Mouse (Mus musculus) midbrain, embryonic 14.5 days (tissue): ENCODE data around the gene Cdc42ep1. TPM values are rescaled to one million over a fixed set of nuclear protein-coding genes. Genes with fewer than 3 reads are reported as not detected.

Source experiments
- ATAC-seq: fragments of 200-750 bp; cut with Nextera tagmentation; 2 replicates; pipeline ENCODE4 v1.8.0; 2017; ENCODE audit warnings: moderate number of reproducible peaks, moderate library complexity; ENCODE audit not compliant: low FRiP score, low TSS enrichment
- DNase-seq: peaks from one replicate; pipeline ENCODE4 v3.0.0-alpha.2; 2015
- H3K27ac ChIP-seq: fragments of 300-500 bp; sonication (generic); replicated peaks from 2 replicates; pipeline ENCODE4 v1.5.1; 2014; ENCODE audit warnings: mild to moderate bottlenecking, low read depth, low read length, moderate library complexity
- H3K27me3 ChIP-seq: fragments of 300-500 bp; sonication (generic); 2 replicates; pipeline ENCODE4 v1.6.1; 2014; ENCODE audit warnings: low read length, control low read depth, mixed read lengths; ENCODE audit not compliant: control insufficient read depth, insufficient read depth
- H3K36me3 ChIP-seq: fragments of 300-500 bp; sonication (generic); 2 replicates; pipeline ENCODE4 v1.6.1; 2014; ENCODE audit warnings: low read length, control low read depth; ENCODE audit not compliant: control insufficient read depth, insufficient read depth
- H3K4me1 ChIP-seq: fragments of 300-500 bp; sonication (generic); 2 replicates; pipeline ENCODE4 v1.6.1; 2014; ENCODE audit warnings: mild to moderate bottlenecking, antibody characterized with exemption, low read length, control low read depth; ENCODE audit not compliant: control insufficient read depth, insufficient read depth
- H3K4me2 ChIP-seq: fragments of 300-500 bp; sonication (generic); 2 replicates; pipeline ENCODE4 v1.6.1; 2014; ENCODE audit warnings: mild to moderate bottlenecking, low read length, moderate library complexity
- H3K4me3 ChIP-seq: fragments of 300-500 bp; sonication (generic); replicated peaks from 2 replicates; pipeline ENCODE4 v1.5.1; 2014; ENCODE audit warnings: low read depth, low read length
- H3K9ac ChIP-seq: fragments of 300-500 bp; sonication (generic); replicated peaks from 2 replicates; pipeline ENCODE4 v1.6.1; 2014; ENCODE audit warnings: mild to moderate bottlenecking, low read length, moderate library complexity
- H3K9me3 ChIP-seq: fragments of 300-500 bp; sonication (generic); 2 replicates; pipeline ENCODE4 v1.6.1; 2016; ENCODE audit warnings: low read length, control low read depth, mixed read lengths; ENCODE audit not compliant: control insufficient read depth
- WGBS: fragments of 180-500 bp; shearing (Covaris S2); extraction: QIAGEN DNeasy Blood & Tissue Kit; methylation state at CpG from one replicate; pipeline ENCODE4 v1.1.7; 2014; 5-methylcytosine and 5-hydroxymethylcytosine counted together
- polyA plus RNA-seq: library from polyadenylated mRNA; unstranded; fragments of >200 nt; fragmentation: Nextera tagmentation; extraction: Ambion mirVana; gene quantifications from 2 replicates; pipeline ENCODE4 v1.2.1, GENCODE M21; 2014

Cdc42ep1 gene
- polyA plus RNA-seq, 1 experiment from 2014 or later: 8.8 TPM

DNA sequence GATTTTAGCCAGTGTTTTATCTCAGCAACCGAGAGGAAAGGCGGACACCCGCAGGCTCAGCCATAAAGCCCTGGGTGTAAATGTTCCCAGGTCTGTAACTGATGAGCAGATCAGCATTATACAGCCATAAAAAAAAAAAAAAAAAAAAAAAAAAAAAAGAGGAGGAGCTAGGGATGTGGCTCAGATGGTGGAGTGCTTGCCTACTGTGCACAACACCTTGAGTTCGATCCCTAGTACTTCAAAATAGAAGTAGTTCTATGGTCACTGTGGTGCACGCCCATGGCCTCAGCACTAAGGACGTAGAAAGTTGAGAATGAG is 26.4 kb upstream of the Cdc42ep1 start:
- WGBS: 75% methylated on average over 6 of the region's 6 CpGs
- H3K9me3 ChIP-seq: no peaks in the 10 kb centered on the region

DNA sequence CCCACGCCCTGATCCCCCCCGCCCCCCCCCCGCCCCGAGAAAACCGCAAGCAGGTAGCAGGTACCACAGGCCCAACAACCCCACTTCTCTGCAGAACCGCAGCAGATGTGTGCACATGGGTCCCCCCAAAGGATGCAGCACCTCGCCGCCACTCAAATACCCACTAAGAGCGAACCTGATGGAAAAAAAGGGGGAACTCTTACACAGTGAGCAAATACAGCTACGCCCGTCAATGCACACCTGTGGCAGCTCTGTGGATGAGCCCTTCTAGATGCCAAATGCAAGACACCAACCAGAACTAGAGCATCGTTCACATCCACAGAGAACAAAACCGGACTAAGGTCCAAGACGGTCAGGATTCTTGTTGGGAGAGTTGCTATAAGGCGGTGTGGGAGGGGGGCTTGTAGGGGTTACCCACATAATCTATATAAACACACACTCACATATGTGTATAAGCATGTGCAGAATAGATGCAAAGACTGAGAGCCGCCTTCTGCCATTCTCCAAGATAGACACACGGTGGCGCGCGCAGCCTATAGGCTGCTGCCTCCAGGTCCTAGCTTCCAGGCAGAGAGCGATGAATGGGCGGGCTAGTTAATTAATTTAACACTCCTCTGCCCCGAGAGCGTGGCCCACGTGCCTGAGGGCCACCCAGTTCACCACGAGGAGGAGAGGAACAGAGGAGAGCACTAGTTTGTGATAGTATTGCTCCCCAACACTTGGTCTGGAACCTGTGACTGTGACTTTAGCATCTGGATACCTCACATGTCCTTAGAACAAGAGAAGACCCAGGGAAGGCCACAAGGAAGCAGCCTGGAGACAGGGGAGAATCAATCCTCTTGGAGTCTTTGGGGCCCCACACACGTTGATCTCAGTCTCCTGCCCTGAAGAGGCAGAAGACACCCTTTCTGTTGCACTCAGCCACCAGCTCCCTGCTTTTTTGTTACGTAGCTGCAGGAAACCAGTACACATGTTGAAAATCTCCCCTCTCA is 15.9 kb upstream of the Cdc42ep1 start:
- no peak overlapping the region for H3K4me2 ChIP-seq
- peaks cover 4% of the 10 kb centered on the region; the same call in 1 of the 2 replicates for H3K4me1 ChIP-seq
- H3K4me3 ChIP-seq: no peak overlapping the region
- peak; percentile 90 for DNase-seq
- no peak overlapping the region for H3K27ac ChIP-seq
- no peaks in the 10 kb centered on the region for H3K9me3 ChIP-seq
- ATAC-seq: peak; percentile 55; the same call in 1 of the 2 replicates
- 22% methylated on average over 28 of the region's 28 CpGs for WGBS
- H3K36me3 ChIP-seq: no peaks in the 10 kb centered on the region
- no peak overlapping the region for H3K9ac ChIP-seq
- 0 out of 2 replicates have a peak, but pooled peaks cover 11% of the 10 kb centered on the region for H3K27me3 ChIP-seq

More for the DNA sequence above, 26.4 kb upstream of the Cdc42ep1 start:
- Histone ChIP-seq H3K4me1 (no peaks in the 10 kb centered on the region), H3K27ac (no peak overlapping the region), H3K27me3 (no peaks in the 10 kb centered on the region), H3K36me3 (no peaks in the 10 kb centered on the region), H3K9ac (no peak overlapping the region), H3K4me3 (no peak overlapping the region), H3K4me2 (no peak overlapping the region)
- no peak for DNase-seq
- ATAC-seq: no peak

DNA sequence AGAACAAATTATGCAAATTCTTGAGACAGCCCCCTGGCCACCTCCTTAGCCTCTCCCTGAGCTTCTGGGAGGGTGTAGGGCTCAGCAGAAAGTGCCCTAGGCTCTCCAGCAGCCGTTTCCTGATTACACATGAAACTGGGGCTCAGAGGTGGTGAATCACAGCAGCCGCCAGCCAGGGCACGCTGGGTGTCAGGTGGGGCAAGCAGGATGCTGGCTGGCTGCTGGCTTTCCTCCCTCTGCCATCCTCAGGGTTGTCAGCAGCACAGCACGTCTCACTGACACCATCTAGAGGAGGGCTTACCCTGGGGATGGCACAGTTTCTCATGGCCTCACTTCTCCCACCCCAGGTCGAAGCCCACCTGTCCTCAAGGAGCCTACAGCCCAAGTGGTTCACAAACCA is 14.1 kb upstream of the Cdc42ep1 start:
- WGBS: 19% methylated on average over 5 of the region's 5 CpGs
- ATAC-seq (no peak), DNase-seq (no peak)
- Histone ChIP-seq H3K9me3 (no peaks in the 10 kb centered on the region), H3K4me1 (peaks cover 8% of the 10 kb centered on the region; the same call in 1 of the 2 replicates), H3K4me2 (no peak overlapping the region), H3K9ac (no peak overlapping the region; the same call in 1 of the 2 replicates), H3K36me3 (no peaks in the 10 kb centered on the region), H3K27me3 (0 out of 2 replicates have a peak, but pooled peaks cover 11% of the 10 kb centered on the region), H3K27ac (no peak overlapping the region), H3K4me3 (no peak overlapping the region)

DNA sequence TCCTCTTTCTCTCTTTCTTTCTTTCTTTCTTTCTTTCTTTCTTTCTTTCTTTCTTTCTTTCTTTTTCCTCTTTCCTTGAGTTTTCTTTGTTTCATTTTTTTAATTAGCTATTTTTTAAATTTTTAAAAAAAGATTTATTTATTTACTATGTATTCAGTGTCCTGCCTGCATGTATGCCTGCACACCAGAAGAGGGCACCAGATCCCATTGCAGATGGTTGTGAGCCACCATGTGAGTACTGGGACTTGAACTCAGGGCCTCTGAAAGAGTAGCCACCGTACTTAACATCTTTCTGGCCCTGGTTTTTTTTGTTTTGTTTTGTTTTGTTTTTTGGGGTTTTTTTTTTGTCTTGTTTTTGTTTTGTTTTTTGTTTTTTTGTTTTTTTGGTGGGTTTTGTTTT is 12.8 kb upstream of the Cdc42ep1 start:
- DNase-seq (no peak), ATAC-seq (no peak)
- no peaks in the 10 kb centered on the region for H3K36me3 ChIP-seq
- H3K9ac ChIP-seq: no peak overlapping the region
- peaks cover 11% of the 10 kb centered on the region; the same call in 1 of the 2 replicates for H3K4me1 ChIP-seq
- 0 out of 2 replicates have a peak, but pooled peaks cover 9% of the 10 kb centered on the region for H3K27me3 ChIP-seq
- H3K9me3 ChIP-seq: no peaks in the 10 kb centered on the region
- no peak overlapping the region for H3K27ac ChIP-seq
- no peak overlapping the region for H3K4me3 ChIP-seq
- H3K4me2 ChIP-seq: no peak overlapping the region
- 88% methylated on average over 1 of the region's 1 CpGs for WGBS

DNA sequence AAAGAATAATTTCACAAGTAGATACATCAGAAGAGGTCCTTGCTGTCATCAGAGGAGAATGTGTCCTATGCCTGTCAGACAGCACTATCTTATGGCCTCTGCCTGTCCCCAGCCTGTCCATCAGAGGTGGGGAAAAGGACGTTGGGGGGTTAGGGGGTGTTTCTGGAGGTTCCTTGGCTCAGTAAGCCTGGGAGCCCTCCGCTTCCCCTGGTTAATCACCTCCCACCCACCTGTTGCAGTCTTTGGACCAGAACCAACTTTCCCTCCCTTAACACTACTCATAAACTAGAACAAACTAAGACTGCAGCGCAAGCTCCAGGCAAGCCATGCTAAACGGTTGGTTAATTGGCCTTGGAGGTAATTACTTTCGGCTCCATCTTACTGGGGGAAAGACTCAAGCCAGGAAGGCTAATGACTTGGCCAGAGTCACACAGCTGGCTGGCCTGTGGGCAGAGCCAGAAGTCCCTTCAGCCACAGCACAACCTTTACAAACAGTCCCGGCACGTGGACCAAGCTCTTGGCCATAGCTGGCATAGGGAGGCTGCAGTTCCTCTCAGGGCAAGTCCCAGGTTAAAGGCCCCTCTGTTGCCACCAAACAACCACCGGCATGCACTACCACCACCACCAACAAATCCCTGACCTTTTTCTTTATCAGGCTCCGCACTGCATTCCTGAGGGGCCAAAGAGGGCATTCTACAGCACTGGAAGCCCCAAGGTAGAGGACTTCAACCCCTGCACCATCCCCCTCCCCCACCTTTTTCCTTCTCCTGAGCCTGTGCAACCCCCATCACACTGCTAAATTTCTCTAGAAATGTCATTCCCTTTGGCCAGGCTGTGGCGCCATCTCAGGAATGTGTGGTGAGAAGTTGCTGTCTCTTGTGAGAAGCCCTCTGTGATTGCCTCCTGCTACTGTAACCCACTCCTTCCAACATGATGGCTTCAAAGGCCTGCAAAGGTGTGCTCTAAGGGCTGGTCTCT is 11.4 kb upstream of the Cdc42ep1 start:
- Histone ChIP-seq H3K27ac (no peak overlapping the region), H3K36me3 (no peaks in the 10 kb centered on the region), H3K9me3 (no peaks in the 10 kb centered on the region), H3K27me3 (0 out of 2 replicates have a peak, but pooled peaks cover 5% of the 10 kb centered on the region), H3K9ac (no peak overlapping the region), H3K4me2 (no peak overlapping the region), H3K4me3 (no peak overlapping the region), H3K4me1 (peaks cover 19% of the 10 kb centered on the region; the same call in 1 of the 2 replicates)
- ATAC-seq: no peak
- DNase-seq: no peak
- 78% methylated on average over 10 of the region's 10 CpGs for WGBS

DNA sequence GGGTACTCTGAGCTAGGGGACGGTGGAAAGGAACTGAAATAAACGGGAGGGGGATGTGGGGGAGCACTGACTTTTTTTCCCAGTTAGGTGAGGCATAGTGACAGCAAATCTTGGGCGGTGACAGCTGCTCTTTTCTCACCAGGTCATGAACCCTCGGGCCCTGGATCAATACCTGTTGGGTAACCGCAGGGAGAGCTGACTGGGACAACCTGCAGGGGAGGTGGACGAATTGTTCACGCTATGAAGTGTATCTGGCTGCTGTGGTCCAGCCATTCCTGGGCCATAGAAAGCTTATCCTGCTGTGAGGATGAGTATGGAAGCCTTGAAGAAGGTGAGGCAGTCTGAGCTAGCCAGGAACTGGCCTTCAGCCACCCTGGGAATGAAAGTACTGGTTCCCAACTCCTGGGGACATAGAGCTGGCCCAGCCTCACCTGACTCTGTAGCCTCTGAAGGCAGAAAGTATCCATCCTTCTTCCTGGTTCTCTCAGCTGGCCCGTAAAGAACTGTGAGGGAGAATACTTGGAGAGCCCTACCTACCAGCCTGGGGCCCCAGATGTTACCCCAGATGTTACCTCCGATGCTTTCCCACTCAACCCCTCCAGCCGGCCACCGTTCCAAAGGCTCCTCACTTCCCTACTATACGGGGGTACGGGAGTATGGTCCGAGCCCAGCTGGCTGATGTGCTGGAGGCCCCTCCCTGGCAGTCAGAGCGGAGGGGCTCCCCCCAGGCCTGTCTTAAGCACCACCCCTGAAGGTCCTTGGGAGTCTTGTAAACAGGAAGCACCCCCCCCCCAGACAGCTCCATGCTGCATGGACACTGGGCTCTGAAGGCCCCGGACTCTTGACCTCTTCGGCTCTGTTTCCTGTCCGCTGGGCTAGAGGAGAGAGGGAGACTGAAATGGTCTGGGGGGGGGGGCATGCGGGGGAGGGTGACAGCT is 10.4 kb upstream of the Cdc42ep1 start:
- Histone ChIP-seq H3K9me3 (no peaks in the 10 kb centered on the region), H3K4me2 (no peak overlapping the region), H3K27ac (peak overlapping the region; percentile 60; the same call in 1 of the 2 replicates), H3K27me3 (0 out of 2 replicates have a peak, but pooled peaks cover 5% of the 10 kb centered on the region), H3K4me3 (no peak overlapping the region), H3K9ac (no peak overlapping the region), H3K4me1 (peaks cover 21% of the 10 kb centered on the region; the same call in 1 of the 2 replicates), H3K36me3 (no peaks in the 10 kb centered on the region)
- ATAC-seq: no peak; the same call in 1 of the 2 replicates
- DNase-seq: no peak
- 54% methylated on average over 19 of the region's 19 CpGs for WGBS

DNA sequence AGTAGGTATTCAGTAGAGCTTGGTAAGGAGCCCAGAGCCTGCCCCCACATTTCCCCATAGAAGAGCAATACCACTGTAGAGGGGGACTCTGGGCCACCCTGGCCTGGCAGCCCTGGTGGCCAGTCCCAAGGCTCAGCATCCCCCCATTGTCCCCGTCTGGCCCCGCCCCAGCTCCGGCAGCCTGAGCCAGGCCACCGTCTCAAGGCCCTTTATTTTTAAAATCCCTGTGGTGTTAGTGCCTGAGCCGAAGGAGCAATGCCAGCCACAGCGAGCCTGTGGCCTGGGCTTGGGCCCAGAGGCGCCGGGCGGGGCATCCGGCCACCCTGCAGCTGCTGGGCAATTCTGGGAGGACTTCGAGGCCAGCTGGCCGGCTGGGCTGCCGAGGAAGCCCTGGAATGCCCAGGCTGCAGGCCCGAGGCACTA is 9.7 kb upstream of the Cdc42ep1 start:
- Histone ChIP-seq H3K27ac (peak overlapping the region; percentile 60; the same call in 1 of the 2 replicates), H3K9me3 (no peaks in the 10 kb centered on the region), H3K4me3 (no peak overlapping the region), H3K36me3 (no peaks in the 10 kb centered on the region), H3K27me3 (no peaks in the 10 kb centered on the region), H3K4me1 (peaks cover 21% of the 10 kb centered on the region; the same call in 1 of the 2 replicates), H3K4me2 (no peak overlapping the region), H3K9ac (no peak overlapping the region)
- 6% methylated on average over 14 of the region's 14 CpGs for WGBS
- ATAC-seq (peak; percentile 65; the same call in 1 of the 2 replicates), DNase-seq (peak; percentile 69)
